Mouse (Mus musculus): ENCODE data around the gene Cobl. TPM values are rescaled to one million over a fixed set of nuclear protein-coding genes. Genes with fewer than 3 reads are reported as not detected.

Gene Cobl
- total and polyA plus RNA-seq, 2 experiments from 2014 or later = 11.5 to 17.4 TPM

DNA sequence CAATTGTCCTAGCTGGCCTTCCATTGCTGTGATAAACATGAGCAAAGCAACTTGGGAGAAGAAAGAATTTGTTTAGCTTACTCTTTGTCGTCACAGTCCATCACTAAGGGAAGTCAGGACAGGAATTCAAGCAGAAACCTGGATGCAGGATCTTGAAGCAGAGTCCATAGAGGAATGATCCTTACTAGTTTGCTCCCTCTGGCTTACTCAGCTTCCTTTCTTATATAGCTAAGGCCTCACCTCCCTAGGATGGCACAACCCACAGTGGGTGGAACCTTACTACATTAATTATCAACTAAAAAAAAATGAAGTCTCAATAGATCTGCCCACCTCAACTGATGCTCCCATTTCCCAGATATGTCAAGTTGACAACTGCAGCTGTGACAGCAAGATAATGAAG is 52.8 kb downstream of the Cobl start:
- ATAC-seq = no peak
- H3K36me3 ChIP-seq (ENCODE audit: insufficient read depth) = no peaks in the 10 kb centered on the region

DNA sequence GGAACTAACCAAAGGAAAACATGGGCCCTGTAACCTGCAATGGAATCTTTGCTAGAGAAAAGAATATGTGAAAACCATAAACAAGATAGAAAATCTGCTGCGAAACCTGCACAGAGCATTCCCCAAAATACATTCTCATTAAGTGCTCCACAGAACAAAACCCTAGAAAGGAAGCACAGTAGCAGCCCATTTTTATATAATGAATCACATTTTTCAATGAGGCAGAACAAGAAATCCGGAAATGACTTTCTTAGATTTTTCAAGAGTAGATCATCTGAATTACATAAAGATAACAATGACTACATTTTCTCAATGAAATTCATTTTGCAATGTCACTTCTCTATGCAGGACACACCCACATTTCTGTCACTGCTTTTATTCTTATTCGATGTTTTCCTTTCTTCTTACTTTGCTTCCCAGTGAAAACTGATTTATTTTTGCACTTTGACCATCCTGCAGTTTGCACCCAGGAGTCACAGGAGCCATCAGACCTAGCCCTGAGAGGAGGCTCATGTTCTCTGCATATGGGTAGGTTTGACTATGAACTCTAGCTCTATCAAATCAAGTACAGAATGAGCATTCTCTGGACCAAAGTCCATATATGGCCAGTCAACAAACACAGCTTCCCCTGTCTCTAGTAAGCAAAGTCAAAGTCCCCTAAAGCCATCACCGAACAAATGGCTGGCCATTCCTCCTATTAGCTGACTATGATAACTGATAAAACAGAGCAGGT is 53.5 kb downstream of the Cobl start:
- DNase-seq = no peak
- H3K9ac ChIP-seq = no peak overlapping the region
- H3K4me2 ChIP-seq (ENCODE audit: low read depth) = no peak overlapping the region
- no peak overlapping the region for H3K27ac ChIP-seq (ENCODE audit: low read depth, low read length)
- TF ChIP-seq CTCF (IDR thresholded peaks at IDR 0.05; ENCODE audit: low read depth) = no peak
- no peaks in the 10 kb centered on the region for H3K27me3 ChIP-seq (ENCODE audit: insufficient read depth, low read length)
- WGBS = 89% methylated on average over 4 of the region's 4 CpGs
- no peaks in the 10 kb centered on the region for H3K9me3 ChIP-seq (ENCODE audit: low read length)
- H3K4me1 ChIP-seq (ENCODE audit: insufficient read depth) = peaks cover 10% of the 10 kb centered on the region
- H3K4me3 ChIP-seq (ENCODE audit: low read depth, low read length) = no peak overlapping the region
- no peak for ATAC-seq
- H3K36me3 ChIP-seq (ENCODE audit: insufficient read depth) = no peaks in the 10 kb centered on the region

More for the DNA sequence above, 52.8 kb downstream of the Cobl start:
- Histone ChIP-seq H3K27ac (ENCODE audit: low read depth, low read length) (no peak overlapping the region), H3K4me1 (ENCODE audit: insufficient read depth) (peaks cover 15% of the 10 kb centered on the region), H3K4me3 (ENCODE audit: low read depth, low read length) (no peak overlapping the region), H3K9me3 (ENCODE audit: low read length) (no peaks in the 10 kb centered on the region), H3K4me2 (ENCODE audit: low read depth) (no peak overlapping the region), H3K9ac (no peak overlapping the region), H3K27me3 (ENCODE audit: insufficient read depth, low read length) (no peaks in the 10 kb centered on the region)
- no peak for DNase-seq
- WGBS = 83% methylated on average over 1 of the region's 1 CpGs
- TF ChIP-seq CTCF (IDR thresholded peaks at IDR 0.05; ENCODE audit: low read depth) = no peak

DNA sequence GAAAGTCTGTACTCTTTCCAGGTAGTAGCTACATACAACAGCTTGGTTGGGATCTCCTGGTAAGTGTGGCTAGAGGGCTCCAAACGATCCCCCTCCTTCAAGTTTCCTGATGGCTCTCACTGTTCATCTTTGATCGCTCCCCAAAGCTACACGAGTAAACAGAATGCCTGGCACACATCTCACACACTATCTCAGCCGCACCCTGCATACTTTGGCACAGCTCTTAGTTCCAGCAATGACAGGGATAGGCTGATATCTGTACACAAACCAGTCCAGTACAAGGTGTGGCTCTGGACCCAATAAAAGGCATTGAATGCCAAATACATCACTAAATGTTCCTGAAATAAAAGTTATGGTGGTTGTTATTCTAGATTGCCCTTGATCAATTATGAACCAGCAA is 55.3 kb downstream of the Cobl start:
- H3K4me2 ChIP-seq (ENCODE audit: low read depth) = no peak overlapping the region
- H3K27ac ChIP-seq (ENCODE audit: low read depth, low read length) = no peak overlapping the region
- ATAC-seq (no peak), DNase-seq (no peak)
- H3K9me3 ChIP-seq (ENCODE audit: low read length) = no peaks in the 10 kb centered on the region
- H3K36me3 ChIP-seq (ENCODE audit: insufficient read depth) = no peaks in the 10 kb centered on the region
- TF ChIP-seq CTCF (IDR thresholded peaks at IDR 0.05; ENCODE audit: low read depth) = no peak
- no peak overlapping the region for H3K9ac ChIP-seq
- H3K4me1 ChIP-seq (ENCODE audit: insufficient read depth) = no peaks in the 10 kb centered on the region
- 72% methylated on average over 4 of the region's 4 CpGs for WGBS
- no peak overlapping the region for H3K4me3 ChIP-seq (ENCODE audit: low read depth, low read length)
- H3K27me3 ChIP-seq (ENCODE audit: insufficient read depth, low read length) = no peaks in the 10 kb centered on the region

DNA sequence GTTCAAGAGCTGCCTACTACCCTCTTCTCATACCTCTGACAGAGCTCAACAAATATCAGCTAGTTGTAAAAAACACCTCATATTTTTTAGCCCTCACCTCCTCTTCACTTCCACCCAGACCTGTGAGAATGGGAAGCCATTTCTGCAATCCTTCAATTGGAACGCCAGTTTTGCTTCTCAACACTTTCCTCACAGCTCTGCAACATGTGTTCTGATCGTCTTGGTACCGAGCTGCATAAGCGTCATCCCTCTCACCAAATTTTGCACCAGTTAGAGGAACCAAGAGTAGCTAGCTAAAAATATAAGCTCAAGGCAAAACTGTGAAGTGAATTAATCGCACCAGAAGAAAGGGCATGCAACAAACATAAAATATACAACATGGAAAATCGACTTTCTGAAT is 56.9 kb downstream of the Cobl start:
- H3K4me3 ChIP-seq (ENCODE audit: low read depth, low read length) = no peak overlapping the region
- H3K4me2 ChIP-seq (ENCODE audit: low read depth) = no peak overlapping the region
- ATAC-seq (no peak), DNase-seq (no peak)
- no peak for TF ChIP-seq CTCF (IDR thresholded peaks at IDR 0.05; ENCODE audit: low read depth)
- 89% methylated on average over 6 of the region's 6 CpGs for WGBS
- H3K27ac ChIP-seq (ENCODE audit: low read depth, low read length) = no peak overlapping the region
- H3K36me3 ChIP-seq (ENCODE audit: insufficient read depth) = no peaks in the 10 kb centered on the region
- no peaks in the 10 kb centered on the region for H3K4me1 ChIP-seq (ENCODE audit: insufficient read depth)
- H3K9me3 ChIP-seq (ENCODE audit: low read length) = no peaks in the 10 kb centered on the region
- H3K27me3 ChIP-seq (ENCODE audit: insufficient read depth, low read length) = no peaks in the 10 kb centered on the region
- no peak overlapping the region for H3K9ac ChIP-seq

DNA sequence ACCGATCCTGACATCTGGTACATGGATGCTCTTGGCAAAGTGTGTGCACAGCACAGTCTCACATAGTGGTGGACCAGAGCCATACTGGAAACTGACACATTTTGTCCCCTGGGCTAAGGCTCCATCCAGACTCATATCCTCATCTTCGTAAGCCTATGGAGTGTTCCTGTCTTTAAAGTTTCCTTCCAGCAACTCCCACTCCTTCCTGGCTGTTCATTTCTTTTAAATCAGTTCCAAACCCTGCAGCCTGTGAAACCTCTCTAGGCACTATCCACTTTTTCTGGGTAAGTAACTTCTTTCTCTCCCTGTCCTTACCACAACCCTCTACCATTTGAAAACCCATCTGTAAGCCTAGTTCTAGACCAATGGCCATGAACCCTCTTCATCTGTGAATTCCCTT is 64.9 kb downstream of the Cobl start:
- DNase-seq (no peak), ATAC-seq (no peak)
- H3K4me1 ChIP-seq (ENCODE audit: insufficient read depth) = no peaks in the 10 kb centered on the region; the same call in 1 of the 2 replicates
- H3K27ac ChIP-seq (ENCODE audit: low read depth, low read length) = no peak overlapping the region
- WGBS = 93% methylated on average over 2 of the region's 2 CpGs
- no peak for TF ChIP-seq CTCF (IDR thresholded peaks at IDR 0.05; ENCODE audit: low read depth)
- H3K27me3 ChIP-seq (ENCODE audit: insufficient read depth, low read length) = no peaks in the 10 kb centered on the region
- no peaks in the 10 kb centered on the region for H3K9me3 ChIP-seq (ENCODE audit: low read length)
- H3K4me2 ChIP-seq (ENCODE audit: low read depth) = no peak overlapping the region
- no peak overlapping the region for H3K4me3 ChIP-seq (ENCODE audit: low read depth, low read length)
- no peak overlapping the region for H3K9ac ChIP-seq
- H3K36me3 ChIP-seq (ENCODE audit: insufficient read depth) = no peaks in the 10 kb centered on the region

DNA sequence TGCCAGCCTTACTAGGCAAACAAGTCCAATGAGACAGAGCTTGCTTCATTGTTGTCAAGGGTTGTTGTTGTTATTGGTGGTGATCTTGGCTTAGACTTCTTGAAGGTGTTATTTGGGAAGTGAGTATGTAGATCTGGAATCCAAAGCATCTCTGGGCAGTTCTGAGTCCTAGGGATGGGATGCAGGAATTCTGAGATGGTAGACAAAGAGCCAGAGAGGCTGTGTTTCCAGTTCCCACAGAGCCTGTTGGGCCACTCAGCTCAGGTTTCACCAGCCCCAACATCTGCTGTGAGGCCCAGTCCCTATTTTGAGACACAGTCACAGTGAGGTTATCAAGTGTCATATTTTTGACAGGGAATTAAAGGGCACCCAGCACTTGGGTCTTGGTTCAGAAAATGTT is 68.6 kb downstream of the Cobl start:
- DNase-seq = no peak
- no peaks in the 10 kb centered on the region for H3K36me3 ChIP-seq (ENCODE audit: insufficient read depth)
- no peaks in the 10 kb centered on the region for H3K27me3 ChIP-seq (ENCODE audit: insufficient read depth, low read length)
- no peaks in the 10 kb centered on the region for H3K9me3 ChIP-seq (ENCODE audit: low read length)
- no peak overlapping the region for H3K4me2 ChIP-seq (ENCODE audit: low read depth)
- no peak for TF ChIP-seq CTCF (IDR thresholded peaks at IDR 0.05; ENCODE audit: low read depth)
- no peak overlapping the region for H3K27ac ChIP-seq (ENCODE audit: low read depth, low read length)
- no peak overlapping the region for H3K9ac ChIP-seq
- ATAC-seq = no peak
- no peak overlapping the region for H3K4me3 ChIP-seq (ENCODE audit: low read depth, low read length)
- peaks cover 4% of the 10 kb centered on the region for H3K4me1 ChIP-seq (ENCODE audit: insufficient read depth)

DNA sequence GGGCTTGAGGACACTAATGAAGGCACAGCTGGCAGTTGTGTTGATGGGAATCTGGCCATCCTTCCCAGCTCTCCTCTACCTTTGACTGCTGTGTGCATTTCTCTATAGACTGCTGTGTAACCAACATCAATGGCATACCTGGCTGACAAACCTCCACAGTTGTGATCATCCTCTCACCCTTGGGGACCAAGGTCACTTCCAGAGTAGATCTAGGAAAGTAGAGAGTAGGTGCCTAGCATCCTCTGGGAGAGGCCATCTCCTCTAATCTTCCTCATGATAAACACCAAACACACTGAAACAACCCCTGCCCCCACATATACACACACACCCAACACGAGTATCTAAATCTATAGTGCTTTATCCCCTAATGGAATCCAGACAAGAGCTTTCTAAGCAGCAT is 70.1 kb downstream of the Cobl start:
- no peak for DNase-seq
- Histone ChIP-seq H3K4me3 (ENCODE audit: low read depth, low read length) (no peak overlapping the region), H3K9me3 (ENCODE audit: low read length) (no peaks in the 10 kb centered on the region), H3K36me3 (ENCODE audit: insufficient read depth) (no peaks in the 10 kb centered on the region), H3K4me1 (ENCODE audit: insufficient read depth) (peaks cover 4% of the 10 kb centered on the region), H3K4me2 (ENCODE audit: low read depth) (no peak overlapping the region), H3K9ac (no peak overlapping the region), H3K27ac (ENCODE audit: low read depth, low read length) (no peak overlapping the region), H3K27me3 (ENCODE audit: insufficient read depth, low read length) (no peaks in the 10 kb centered on the region)
- WGBS = 79% methylated on average over 1 of the region's 1 CpGs
- ATAC-seq = no peak
- no peak for TF ChIP-seq CTCF (IDR thresholded peaks at IDR 0.05; ENCODE audit: low read depth)
